Mouse (Mus musculus) kidney, postnatal 4 days (tissue): ENCODE data around the gene Olfr1449.
"Not testable (repeated sequence)": the region's sequence is repeated elsewhere in the genome, so short reads cannot be mapped to it uniquely, and the experiment has no call there.

Experiments
- DNase-seq, 2 experiments: peaks; one replicate each; pipeline ENCODE4 v3.0.0; 2021; ENCODE audit warnings: mixed read lengths in 2 of 2

Olfr1449 gene

GRCm38 (mm10) chr19:12930540-12930939 lies at the start of gene Olfr1449:
Gene Olfr1449, plus strand, starts transcription at chr19:12930840.
- no peak for DNase-seq

- no peak for DNase-seq
These were observed 47.1 kb upstream of the Olfr1449 start, which contains the start of gene Olfr1445 for GRCm38 (mm10) chr19:12883555-12883954. Gene Olfr1445, plus strand, starts transcription at chr19:12883855.

- DNase-seq, result no peak
These were observed 37.2 kb upstream of the Olfr1449 start, which contains the start of gene Olfr1446 for GRCm38 (mm10) chr19:12893424-12893823. Gene Olfr1446, minus strand, starts transcription at chr19:12893524.

- no peak for DNase-seq
These were observed 27.0 kb upstream of the Olfr1449 start, which contains the start of gene Olfr1447 for GRCm38 (mm10) chr19:12903643-12904042. Gene Olfr1447, minus strand, starts transcription at chr19:12903743.

GRCm38 (mm10) chr19:12924319-12924718 lies 6.3 kb upstream of the Olfr1449 start, which contains the start of gene Olfr1448:
Gene Olfr1448, minus strand, starts transcription at chr19:12924419.
- no peak for DNase-seq

- DNase-seq, result no peak
These were observed 19.3 kb downstream of the Olfr1449 start, which contains the start of gene Olfr1450 for GRCm38 (mm10) chr19:12949958-12950357. Gene Olfr1450, plus strand, starts transcription at chr19:12950258.

GRCm38 (mm10) chr19:12970082-12970481 lies 39.4 kb downstream of the Olfr1449 start:
- not testable (repeated sequence) for DNase-seq
